Mouse (Mus musculus): ENCODE data around the gene Lhx5. TPM values are rescaled to one million over a fixed set of nuclear protein-coding genes. Genes with fewer than 3 reads are reported as not detected.

The Lhx5 gene
- polyA plus RNA-seq, 2 experiments, result 0.05 TPM; not detected in 1

- H3K4me1 ChIP-seq (ENCODE audit: control insufficient read depth, insufficient read depth, low read length), result no peaks in the 10 kb centered on the region
- DNase-seq (ENCODE audit: low spot score) (no peak), ATAC-seq (ENCODE audit: low FRiP score, low read depth) (no peak)
- 89% methylated on average over 6 of the region's 6 CpGs for WGBS
- no peak overlapping the region for H3K9ac ChIP-seq (ENCODE audit: low read depth, low read length, severe bottlenecking)
- H3K9me3 ChIP-seq (ENCODE audit: control insufficient read depth, low read length), result 0 out of 2 replicates have a peak, but pooled peaks cover 5% of the 10 kb centered on the region
- H3K27ac ChIP-seq (replicated peaks; ENCODE audit: low read depth, low read length), result no peak overlapping the region
- no peak for TF ChIP-seq POLR2A (IDR thresholded peaks at IDR 0.05; ENCODE audit: borderline replicate concordance, extremely low read depth, insufficient read depth, insufficient read length)
- 0 out of 2 replicates have a peak, but pooled peaks cover 3% of the 10 kb centered on the region for H3K27me3 ChIP-seq (ENCODE audit: control insufficient read depth, insufficient read depth, low read length)
- H3K36me3 ChIP-seq (ENCODE audit: control insufficient read depth, insufficient read depth, low read length), result no peaks in the 10 kb centered on the region
- H3K4me3 ChIP-seq (replicated peaks; ENCODE audit: low read length), result no peak overlapping the region
- H3K4me2 ChIP-seq (replicated peaks; ENCODE audit: low read depth, low read length, severe bottlenecking), result no peak overlapping the region
Measured at GRCm38 (mm10) chr5:120465860-120466259, 34.4 kb downstream of the Lhx5 start.

GRCm38 (mm10) chr5:120467026-120467425 is 35.5 kb downstream of the Lhx5 start:
- H3K4me2 ChIP-seq (replicated peaks; ENCODE audit: low read depth, low read length, severe bottlenecking), result no peak overlapping the region
- WGBS, result 2% methylated on average over 4 of the region's 4 CpGs
- H3K27ac ChIP-seq (replicated peaks; ENCODE audit: low read depth, low read length), result no peak overlapping the region
- ATAC-seq (ENCODE audit: low FRiP score, low read depth) (no peak), DNase-seq (ENCODE audit: low spot score) (no peak)
- 0 out of 2 replicates have a peak, but pooled peaks cover 3% of the 10 kb centered on the region for H3K27me3 ChIP-seq (ENCODE audit: control insufficient read depth, insufficient read depth, low read length)
- TF ChIP-seq POLR2A (IDR thresholded peaks at IDR 0.05; ENCODE audit: borderline replicate concordance, extremely low read depth, insufficient read depth, insufficient read length), result no peak
- H3K9ac ChIP-seq (ENCODE audit: low read depth, low read length, severe bottlenecking), result no peak overlapping the region
- no peaks in the 10 kb centered on the region for H3K4me1 ChIP-seq (ENCODE audit: control insufficient read depth, insufficient read depth, low read length)
- H3K9me3 ChIP-seq (ENCODE audit: control insufficient read depth, low read length), result 0 out of 2 replicates have a peak, but pooled peaks cover 5% of the 10 kb centered on the region
- H3K4me3 ChIP-seq (replicated peaks; ENCODE audit: low read length), result no peak overlapping the region
- H3K36me3 ChIP-seq (ENCODE audit: control insufficient read depth, insufficient read depth, low read length), result no peaks in the 10 kb centered on the region

- H3K4me2 ChIP-seq (replicated peaks; ENCODE audit: low read depth, low read length, severe bottlenecking), result no peak overlapping the region
- no peak for ATAC-seq (ENCODE audit: low FRiP score, low read depth)
- H3K9ac ChIP-seq (ENCODE audit: low read depth, low read length, severe bottlenecking), result no peak overlapping the region
- H3K27ac ChIP-seq (replicated peaks; ENCODE audit: low read depth, low read length), result no peak overlapping the region
- 0 out of 2 replicates have a peak, but pooled peaks cover 3% of the 10 kb centered on the region for H3K27me3 ChIP-seq (ENCODE audit: control insufficient read depth, insufficient read depth, low read length)
- H3K36me3 ChIP-seq (ENCODE audit: control insufficient read depth, insufficient read depth, low read length), result no peaks in the 10 kb centered on the region
- no peak for DNase-seq (ENCODE audit: low spot score)
- no peaks in the 10 kb centered on the region for H3K4me1 ChIP-seq (ENCODE audit: control insufficient read depth, insufficient read depth, low read length)
- 69% methylated on average over 5 of the region's 5 CpGs for WGBS
- H3K9me3 ChIP-seq (ENCODE audit: control insufficient read depth, low read length), result 0 out of 2 replicates have a peak, but pooled peaks cover 5% of the 10 kb centered on the region
- H3K4me3 ChIP-seq (replicated peaks; ENCODE audit: low read length), result no peak overlapping the region
- TF ChIP-seq POLR2A (IDR thresholded peaks at IDR 0.05; ENCODE audit: borderline replicate concordance, extremely low read depth, insufficient read depth, insufficient read length), result no peak
Measured at GRCm38 (mm10) chr5:120468336-120468735, 36.8 kb downstream of the Lhx5 start.

DNA sequence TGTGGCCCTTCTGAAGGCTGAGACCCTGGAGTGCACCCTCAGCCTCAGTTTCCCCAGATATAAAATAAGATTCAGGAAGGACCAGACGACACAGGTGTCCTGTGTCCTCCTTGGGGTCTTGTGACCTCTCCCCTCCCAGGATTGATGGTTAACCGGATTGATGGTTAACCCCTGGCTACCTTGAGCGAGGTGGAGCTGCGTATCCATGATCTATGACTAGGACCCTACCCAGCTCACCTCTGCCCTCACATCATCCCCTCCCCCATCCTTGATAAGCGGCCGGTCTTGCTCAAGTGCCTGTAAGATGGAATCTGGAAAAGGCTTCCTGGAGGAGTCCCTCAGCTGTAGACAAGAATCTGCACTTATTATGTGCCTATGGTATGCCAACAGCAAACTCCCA is 37.3 kb downstream of the Lhx5 start:
- Histone ChIP-seq H3K36me3 (ENCODE audit: control insufficient read depth, insufficient read depth, low read length) (no peaks in the 10 kb centered on the region), H3K9me3 (ENCODE audit: control insufficient read depth, low read length) (0 out of 2 replicates have a peak, but pooled peaks cover 5% of the 10 kb centered on the region), H3K27me3 (ENCODE audit: control insufficient read depth, insufficient read depth, low read length) (no peaks in the 10 kb centered on the region), H3K4me1 (ENCODE audit: control insufficient read depth, insufficient read depth, low read length) (no peaks in the 10 kb centered on the region), H3K4me2 (replicated peaks; ENCODE audit: low read depth, low read length, severe bottlenecking) (no peak overlapping the region), H3K27ac (replicated peaks; ENCODE audit: low read depth, low read length) (no peak overlapping the region), H3K9ac (ENCODE audit: low read depth, low read length, severe bottlenecking) (no peak overlapping the region), H3K4me3 (replicated peaks; ENCODE audit: low read length) (no peak overlapping the region)
- WGBS, result 88% methylated on average over 6 of the region's 6 CpGs
- no peak for TF ChIP-seq POLR2A (IDR thresholded peaks at IDR 0.05; ENCODE audit: borderline replicate concordance, extremely low read depth, insufficient read depth, insufficient read length)
- no peak for ATAC-seq (ENCODE audit: low FRiP score, low read depth)
- no peak for DNase-seq (ENCODE audit: low spot score)

GRCm38 (mm10) chr5:120471538-120471937 is 40.0 kb downstream of the Lhx5 start:
- Histone ChIP-seq H3K36me3 (ENCODE audit: control insufficient read depth, insufficient read depth, low read length) (no peaks in the 10 kb centered on the region), H3K9me3 (ENCODE audit: control insufficient read depth, low read length) (no peaks in the 10 kb centered on the region), H3K9ac (ENCODE audit: low read depth, low read length, severe bottlenecking) (no peak overlapping the region), H3K27ac (replicated peaks; ENCODE audit: low read depth, low read length) (no peak overlapping the region), H3K27me3 (ENCODE audit: control insufficient read depth, insufficient read depth, low read length) (no peaks in the 10 kb centered on the region), H3K4me1 (ENCODE audit: control insufficient read depth, insufficient read depth, low read length) (no peaks in the 10 kb centered on the region), H3K4me3 (replicated peaks; ENCODE audit: low read length) (no peak overlapping the region), H3K4me2 (replicated peaks; ENCODE audit: low read depth, low read length, severe bottlenecking) (no peak overlapping the region)
- DNase-seq (ENCODE audit: low spot score) (no peak), ATAC-seq (ENCODE audit: low FRiP score, low read depth) (no peak)
- TF ChIP-seq POLR2A (IDR thresholded peaks at IDR 0.05; ENCODE audit: borderline replicate concordance, extremely low read depth, insufficient read depth, insufficient read length), result no peak
- WGBS, result 44% methylated on average over 4 of the region's 4 CpGs

DNA sequence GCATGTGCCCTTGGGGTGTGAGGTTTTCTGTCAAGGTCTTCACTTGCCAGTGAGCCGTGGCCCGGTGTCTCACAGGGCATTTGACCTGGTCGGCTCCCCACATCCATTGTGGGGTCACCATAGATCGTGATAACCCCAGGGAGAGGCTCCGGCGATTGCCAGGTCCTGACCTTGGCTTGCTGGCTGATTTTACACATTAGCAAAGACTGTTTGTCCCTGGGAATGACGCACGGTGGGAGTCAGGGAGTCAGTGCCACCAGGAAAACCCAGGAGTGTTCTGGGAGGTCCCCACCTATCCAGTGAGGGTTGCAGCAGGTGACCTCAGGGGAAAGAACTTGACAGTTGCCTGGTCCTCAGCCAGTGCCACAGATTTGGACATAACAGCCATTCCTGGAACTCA is 41.3 kb downstream of the Lhx5 start, which contains the start of gene Sdsl:
TSS of gene Sdsl (minus strand) at position 41 of the 400 bp plus-strand sequence.
- Histone ChIP-seq H3K27me3 (ENCODE audit: control insufficient read depth, insufficient read depth, low read length) (no peaks in the 10 kb centered on the region), H3K27ac (replicated peaks; ENCODE audit: low read depth, low read length) (no peak within 1 kb of the TSS), H3K4me2 (replicated peaks; ENCODE audit: low read depth, low read length, severe bottlenecking) (no peak within 1 kb of the TSS), H3K9ac (ENCODE audit: low read depth, low read length, severe bottlenecking) (no peak within 1 kb of the TSS), H3K4me1 (ENCODE audit: control insufficient read depth, insufficient read depth, low read length) (no peaks in the 10 kb centered on the region), H3K4me3 (replicated peaks; ENCODE audit: low read length) (no peak within 1 kb of the TSS), H3K36me3 (ENCODE audit: control insufficient read depth, insufficient read depth, low read length) (no peaks in the 10 kb centered on the region), H3K9me3 (ENCODE audit: control insufficient read depth, low read length) (no peaks in the 10 kb centered on the region)
- DNase-seq (ENCODE audit: low spot score) (no peak), ATAC-seq (ENCODE audit: low FRiP score, low read depth) (no peak)
- no peak for TF ChIP-seq POLR2A (IDR thresholded peaks at IDR 0.05; ENCODE audit: borderline replicate concordance, extremely low read depth, insufficient read depth, insufficient read length)
- WGBS, result 71% methylated on average over 8 of the region's 8 CpGs
